Mouse (Mus musculus) forebrain, embryonic 15.5 days (tissue): Measurements from ENCODE around the gene Cmtr1. TPM values are rescaled to one million over a fixed set of nuclear protein-coding genes. Genes with fewer than 3 reads are reported as not detected.
"Not testable (repeated sequence)": the region's sequence is repeated elsewhere in the genome, so short reads cannot be mapped to it uniquely, and the experiment has no call there.

Source experiments
- ATAC-seq: fragments of 200-750 bp; cut with Nextera tagmentation; replicated peaks from 2 replicates; pipeline ENCODE4 v1.8.0; 2017; ENCODE audit warnings: mild to moderate bottlenecking, moderate TSS enrichment, moderate library complexity
- H3K27ac ChIP-seq: fragments of 300-500 bp; sonication (generic); replicated peaks from 2 replicates; pipeline ENCODE4 v1.5.1; 2015; ENCODE audit warnings: mild to moderate bottlenecking, inconsistent platforms
- H3K27me3 ChIP-seq: fragments of 300-500 bp; sonication (generic); 2 replicates; pipeline ENCODE4 v1.6.1; 2015; ENCODE audit warnings: inconsistent platforms
- H3K36me3 ChIP-seq: fragments of 300-500 bp; sonication (generic); 2 replicates; pipeline ENCODE4 v1.6.1; 2015; ENCODE audit warnings: mild to moderate bottlenecking, inconsistent platforms
- H3K4me1 ChIP-seq: fragments of 300-500 bp; sonication (generic); 2 replicates; pipeline ENCODE4 v1.6.1; 2015; ENCODE audit warnings: inconsistent platforms
- H3K4me2 ChIP-seq: fragments of 300-500 bp; sonication (generic); replicated peaks from 2 replicates; pipeline ENCODE4 v1.6.1; 2015; ENCODE audit warnings: mild to moderate bottlenecking, inconsistent platforms
- H3K4me3 ChIP-seq: fragments of 300-500 bp; sonication (generic); 2 replicates; pipeline ENCODE4 v1.5.1; 2015; ENCODE audit warnings: mild to moderate bottlenecking, inconsistent platforms
- H3K9ac ChIP-seq: fragments of 300-500 bp; sonication (generic); replicated peaks from 2 replicates; pipeline ENCODE4 v1.6.1; 2015; ENCODE audit warnings: mild to moderate bottlenecking, inconsistent platforms
- H3K9me3 ChIP-seq: fragments of 300-500 bp; sonication (generic); 2 replicates; pipeline ENCODE4 v1.6.1; 2016; ENCODE audit warnings: inconsistent platforms
- WGBS: fragments of 180-500 bp; shearing (Covaris S2); methylation state at CpG from one replicate; pipeline ENCODE4 v1.1.7; 2015; ENCODE audit warnings: mixed read lengths; 5-methylcytosine and 5-hydroxymethylcytosine counted together
- polyA plus RNA-seq: library from polyadenylated mRNA; unstranded; fragments of >200 nt; fragmentation: Nextera tagmentation; extraction: Ambion mirVana; gene quantifications from 2 replicates; pipeline ENCODE4 v1.2.1, GENCODE M21; 2015

Gene Cmtr1
- 144 and 155 TPM in 2 replicates for polyA plus RNA-seq

- H3K9me3 ChIP-seq, result no peaks in the 10 kb centered on the region
- peak within 1 kb of the TSS; percentile 75 for H3K4me2 ChIP-seq
- H3K4me1 ChIP-seq, result peaks cover 15% of the 10 kb centered on the region
- peaks cover 5% of the 10 kb centered on the region; the same call in 1 of the 2 replicates for H3K36me3 ChIP-seq
- ATAC-seq, result peak; percentile 97
- H3K27ac ChIP-seq, result peak within 1 kb of the TSS; percentile 87
- under 1% methylated on average over 40 of the region's 41 CpGs for WGBS
- H3K27me3 ChIP-seq, result no peaks in the 10 kb centered on the region
- H3K9ac ChIP-seq, result peak within 1 kb of the TSS; percentile 94
- H3K4me3 ChIP-seq, result peak within 1 kb of the TSS; percentile 75
These were observed at the start of gene Cmtr1 for GRCm38 (mm10) chr17:29660076-29660761. TSS of gene Cmtr1 (plus strand) at chr17:29660595.

- H3K27me3 ChIP-seq, H3K36me3 ChIP-seq, H3K9ac ChIP-seq, H3K4me2 ChIP-seq, ATAC-seq, H3K9me3 ChIP-seq, H3K27ac ChIP-seq, H3K4me3 ChIP-seq: not testable (repeated sequence)
- WGBS, result 88% methylated on average over 5 of the region's 5 CpGs
- H3K4me1 ChIP-seq, result peaks cover 30% of the 10 kb centered on the region
These were observed 46.9 kb upstream of the Cmtr1 start for GRCm38 (mm10) chr17:29613453-29613852.

DNA sequence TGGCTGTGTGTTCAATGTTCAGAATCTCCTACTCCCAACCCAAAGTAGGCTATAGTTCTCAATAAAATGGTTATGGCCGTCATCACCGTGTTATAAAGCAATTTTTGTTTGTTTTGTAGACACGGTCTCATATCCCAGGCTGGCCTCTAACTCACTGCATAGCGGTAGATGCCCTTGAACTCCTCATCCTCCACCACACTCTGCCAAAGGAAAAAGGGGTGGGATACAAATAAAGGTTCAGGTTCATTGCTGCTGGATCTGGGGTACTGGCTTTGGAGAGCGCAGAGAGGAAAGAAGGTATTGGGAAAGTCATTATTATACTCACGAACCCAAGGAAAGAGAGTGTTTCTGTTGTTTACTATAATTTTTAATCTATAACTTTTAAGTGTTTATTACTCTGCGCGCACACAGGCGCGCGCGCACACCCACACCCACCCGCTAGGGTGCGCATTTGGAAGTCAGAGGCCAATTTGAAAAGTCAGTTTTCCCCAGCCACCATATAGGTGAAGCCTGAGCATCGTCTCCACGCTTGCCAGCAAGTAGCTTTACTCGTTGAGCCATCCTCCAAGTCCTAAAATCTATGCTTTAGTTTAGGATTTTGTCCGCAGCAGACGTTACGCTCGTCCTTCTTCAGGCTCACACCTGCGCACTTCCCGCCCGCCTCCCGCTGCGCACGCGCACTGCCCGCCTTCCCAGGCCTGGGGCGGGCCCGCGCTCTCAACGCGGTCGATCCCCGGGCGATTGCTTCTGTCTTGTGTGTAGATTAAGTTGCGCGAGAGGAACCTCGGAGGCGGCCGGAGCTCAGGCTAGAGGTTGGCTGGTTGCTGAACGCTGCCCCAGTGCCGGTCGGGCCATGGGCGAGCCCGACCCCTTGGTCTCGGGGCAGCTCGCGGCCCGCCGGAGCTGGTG, 46.0 kb upstream of the Cmtr1 start, which contains the start of the genes Rnf8 and Gm28043:
Rnf8 (plus strand) TSS at position 676 of the 909 bp plus-strand sequence.
Gm28043 (plus strand) TSS at position 762 of the 909 bp plus-strand sequence.
- ATAC-seq, result peak; percentile 94
- H3K4me3 ChIP-seq, result peak within 1 kb of the TSS; percentile 95
- peaks cover 30% of the 10 kb centered on the region for H3K4me1 ChIP-seq
- peak within 1 kb of the TSS; percentile 98 for H3K9ac ChIP-seq
- WGBS, result 2% methylated on average over 52 of the region's 52 CpGs
- H3K27me3 ChIP-seq, result no peaks in the 10 kb centered on the region
- H3K9me3 ChIP-seq, result no peaks in the 10 kb centered on the region
- H3K27ac ChIP-seq, result peak within 1 kb of the TSS; percentile 95
- peaks cover 3% of the 10 kb centered on the region; the same call in 1 of the 2 replicates for H3K36me3 ChIP-seq
- H3K4me2 ChIP-seq, result peak within 1 kb of the TSS; percentile 58

DNA sequence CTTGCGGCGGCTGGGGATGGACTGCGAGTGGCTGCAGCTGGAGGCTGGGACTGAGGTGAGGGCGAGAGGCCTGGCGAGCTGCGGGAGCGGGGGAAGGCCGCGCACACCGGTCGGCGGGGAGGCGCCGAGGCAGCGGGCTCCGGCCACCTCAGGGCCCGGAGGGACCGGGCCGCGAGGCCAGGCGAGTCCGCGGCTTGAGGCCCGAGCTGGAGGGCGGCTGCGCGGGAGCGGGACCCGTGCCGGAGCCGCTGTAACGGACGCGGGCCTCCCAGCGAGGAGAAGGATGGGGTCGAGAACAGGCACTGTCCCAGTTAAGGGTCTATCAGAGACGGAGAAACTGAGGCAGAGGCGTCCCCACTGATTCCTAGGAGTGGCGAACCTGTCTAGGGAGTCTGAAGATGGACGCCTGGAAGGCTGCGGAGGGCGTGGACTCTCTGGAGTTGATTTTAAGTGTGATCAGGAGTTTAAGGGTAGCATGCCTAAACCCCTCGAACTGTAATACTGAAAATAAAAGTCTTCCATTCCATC, 45.3 kb upstream of the Cmtr1 start:
- ATAC-seq, result peak; percentile 35; the same call in 1 of the 2 replicates

DNA sequence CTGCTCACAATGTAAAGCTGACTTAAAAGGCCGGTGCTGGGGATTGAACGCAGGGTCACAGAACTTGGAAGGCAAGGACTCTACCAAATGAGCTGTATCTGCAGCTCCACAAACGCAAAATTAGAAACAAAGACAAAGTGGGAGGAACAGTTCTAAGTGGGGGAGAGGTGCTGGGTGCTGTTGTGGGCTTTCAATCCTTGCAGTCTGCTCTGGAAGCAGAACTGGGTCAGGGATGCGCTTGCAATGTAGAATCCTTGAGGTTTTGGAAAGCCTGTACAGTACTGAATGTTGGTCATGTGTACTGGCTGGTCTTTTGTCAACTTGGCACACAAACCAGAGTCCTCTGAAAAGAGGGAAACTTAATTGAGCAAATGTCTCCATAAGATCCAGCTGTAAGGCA, 44.8 kb upstream of the Cmtr1 start:
- ATAC-seq, result no peak
- Histone ChIP-seq H3K27me3 (no peaks in the 10 kb centered on the region), H3K9ac (peak overlapping the region; percentile 98), H3K4me1 (peaks cover 30% of the 10 kb centered on the region), H3K36me3 (peaks cover 12% of the 10 kb centered on the region), H3K4me2 (peak overlapping the region; percentile 58), H3K9me3 (no peaks in the 10 kb centered on the region), H3K4me3 (peak overlapping the region; percentile 95), H3K27ac (peak overlapping the region; percentile 95)
- WGBS, result 3% methylated on average over 4 of the region's 4 CpGs

More for the DNA sequence above, 45.3 kb upstream of the Cmtr1 start:
- H3K4me2 ChIP-seq, result peak overlapping the region; percentile 58
- H3K9ac ChIP-seq, result peak overlapping the region; percentile 98
- peaks cover 10% of the 10 kb centered on the region for H3K36me3 ChIP-seq
- peak overlapping the region; percentile 95 for H3K4me3 ChIP-seq
- under 1% methylated on average over 43 of the region's 43 CpGs for WGBS
- H3K4me1 ChIP-seq, result peaks cover 30% of the 10 kb centered on the region
- no peaks in the 10 kb centered on the region for H3K9me3 ChIP-seq
- no peaks in the 10 kb centered on the region for H3K27me3 ChIP-seq
- peak overlapping the region; percentile 95 for H3K27ac ChIP-seq

- Histone ChIP-seq H3K27ac (no peak overlapping the region), H3K9ac (no peak overlapping the region), H3K4me2 (no peak overlapping the region), H3K9me3 (no peaks in the 10 kb centered on the region), H3K36me3 (peaks cover 42% of the 10 kb centered on the region), H3K27me3 (no peaks in the 10 kb centered on the region), H3K4me3 (no peak overlapping the region), H3K4me1 (peaks cover 25% of the 10 kb centered on the region)
- ATAC-seq, result no peak
- WGBS, result 91% methylated on average over 3 of the region's 3 CpGs
These were observed 41.2 kb upstream of the Cmtr1 start for GRCm38 (mm10) chr17:29619231-29619630.

DNA sequence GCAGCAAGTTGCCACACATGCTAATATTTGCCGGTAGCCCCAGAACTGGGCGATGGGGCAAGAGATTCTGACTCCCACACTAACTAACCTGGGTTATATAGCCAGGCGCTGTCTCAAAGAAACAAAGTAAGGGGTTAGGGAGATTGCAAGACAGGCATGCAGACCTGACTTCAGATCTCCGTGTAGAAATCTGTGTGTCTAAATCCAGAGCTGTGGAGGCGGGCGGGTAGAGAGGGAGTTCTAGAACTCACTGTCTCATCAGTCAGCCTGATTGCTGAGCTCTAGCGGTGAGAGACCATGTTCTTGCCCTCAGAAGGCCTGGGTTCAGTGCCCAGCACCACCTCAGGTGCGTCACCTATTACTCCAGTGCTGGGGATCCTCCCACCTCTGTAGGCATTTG, 36.9 kb upstream of the Cmtr1 start:
- peaks cover 75% of the 10 kb centered on the region for H3K36me3 ChIP-seq
- H3K9ac ChIP-seq, result no peak overlapping the region
- H3K27me3 ChIP-seq, result no peaks in the 10 kb centered on the region
- no peaks in the 10 kb centered on the region for H3K4me1 ChIP-seq
- H3K27ac ChIP-seq, result no peak overlapping the region
- no peak overlapping the region for H3K4me3 ChIP-seq
- no peaks in the 10 kb centered on the region for H3K9me3 ChIP-seq
- ATAC-seq, result no peak
- no peak overlapping the region for H3K4me2 ChIP-seq
- 97% methylated on average over 8 of the region's 8 CpGs for WGBS

DNA sequence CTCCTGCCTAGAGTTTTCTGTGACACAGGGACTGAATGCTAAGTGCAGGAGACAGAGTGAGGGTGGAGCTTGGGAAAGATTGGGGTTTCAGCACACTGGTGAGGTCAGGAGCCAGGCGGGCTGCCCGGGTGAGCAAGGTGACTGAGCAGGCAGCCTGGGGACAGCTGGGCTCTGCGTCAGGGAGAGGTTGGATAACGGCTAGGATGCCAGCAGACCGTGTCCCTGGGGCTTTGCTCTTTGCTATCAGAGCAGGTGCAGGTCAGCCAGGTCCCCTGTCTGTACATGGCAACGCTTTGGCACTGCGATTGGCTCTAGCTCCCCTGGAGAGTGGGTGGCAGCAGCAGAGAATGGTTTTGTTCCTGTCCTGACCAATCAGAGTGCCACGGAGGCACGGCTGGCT, 33.1 kb upstream of the Cmtr1 start:
- H3K4me1 ChIP-seq, result no peaks in the 10 kb centered on the region
- no peak for ATAC-seq

GRCm38 (mm10) chr17:29628946-29629345, 31.4 kb upstream of the Cmtr1 start:
- H3K9me3 ChIP-seq, result no peaks in the 10 kb centered on the region
- no peaks in the 10 kb centered on the region for H3K27me3 ChIP-seq
- ATAC-seq, result no peak
- no peak overlapping the region for H3K4me2 ChIP-seq
- no peak overlapping the region for H3K27ac ChIP-seq
- WGBS, result 90% methylated on average over 5 of the region's 5 CpGs
- H3K4me1 ChIP-seq, result no peaks in the 10 kb centered on the region
- H3K9ac ChIP-seq, result no peak overlapping the region
- peaks cover 83% of the 10 kb centered on the region for H3K36me3 ChIP-seq
- H3K4me3 ChIP-seq, result no peak overlapping the region

More for the DNA sequence above, 33.1 kb upstream of the Cmtr1 start:
- Histone ChIP-seq H3K4me3 (no peak overlapping the region), H3K9ac (no peak overlapping the region), H3K4me2 (no peak overlapping the region), H3K27me3 (no peaks in the 10 kb centered on the region), H3K36me3 (peaks cover 81% of the 10 kb centered on the region), H3K27ac (no peak overlapping the region), H3K9me3 (no peaks in the 10 kb centered on the region)
- WGBS, result 92% methylated on average over 9 of the region's 9 CpGs

GRCm38 (mm10) chr17:29629620-29630019, 30.8 kb upstream of the Cmtr1 start:
- Histone ChIP-seq H3K4me1 (no peaks in the 10 kb centered on the region), H3K36me3 (peaks cover 85% of the 10 kb centered on the region), H3K4me3 (no peak overlapping the region), H3K27ac (no peak overlapping the region), H3K27me3 (no peaks in the 10 kb centered on the region), H3K9ac (no peak overlapping the region), H3K9me3 (no peaks in the 10 kb centered on the region), H3K4me2 (no peak overlapping the region)
- 86% methylated on average over 5 of the region's 5 CpGs for WGBS
- ATAC-seq, result no peak

GRCm38 (mm10) chr17:29632312-29632711, 28.1 kb upstream of the Cmtr1 start:
- Histone ChIP-seq H3K9me3 (no peaks in the 10 kb centered on the region), H3K9ac (no peak overlapping the region), H3K27ac (no peak overlapping the region), H3K4me2 (no peak overlapping the region), H3K36me3 (peaks cover 89% of the 10 kb centered on the region), H3K4me3 (no peak overlapping the region), H3K4me1 (peaks cover 4% of the 10 kb centered on the region; the same call in 1 of the 2 replicates), H3K27me3 (no peaks in the 10 kb centered on the region)
- WGBS, result 94% methylated on average over 11 of the region's 11 CpGs
- ATAC-seq, result no peak

DNA sequence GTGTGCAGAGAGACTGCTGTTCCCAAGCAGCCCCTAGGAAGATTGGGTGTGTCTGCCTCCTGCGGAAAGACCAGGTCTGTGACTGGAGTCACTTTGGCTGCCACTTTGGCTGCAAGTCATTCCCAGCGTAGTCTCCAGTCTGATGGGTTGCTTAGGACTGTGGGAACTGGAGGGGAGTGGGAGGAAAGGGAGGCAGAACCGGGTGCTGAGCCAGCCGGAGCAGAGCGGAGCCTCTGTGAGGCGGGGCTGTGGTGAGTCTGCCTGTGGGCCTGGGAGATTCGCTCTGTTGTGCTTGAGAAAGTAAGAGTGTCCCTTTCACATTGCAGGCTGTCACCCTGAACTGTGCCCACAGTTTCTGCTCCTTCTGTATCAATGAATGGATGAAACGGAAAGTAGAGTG, 24.9 kb upstream of the Cmtr1 start:
- peaks cover 87% of the 10 kb centered on the region for H3K36me3 ChIP-seq
- WGBS, result 90% methylated on average over 8 of the region's 8 CpGs
- H3K4me1 ChIP-seq, result peaks cover 4% of the 10 kb centered on the region; the same call in 1 of the 2 replicates
- H3K27me3 ChIP-seq, result no peaks in the 10 kb centered on the region
- ATAC-seq, result no peak
- H3K4me2 ChIP-seq, result no peak overlapping the region
- no peaks in the 10 kb centered on the region for H3K9me3 ChIP-seq
- H3K27ac ChIP-seq, result no peak overlapping the region
- no peak overlapping the region for H3K9ac ChIP-seq
- H3K4me3 ChIP-seq, result no peak overlapping the region
